Mouse (Mus musculus): ENCODE measurements around the gene Spice1. TPM values are rescaled to one million over a fixed set of nuclear protein-coding genes. Genes with fewer than 3 reads are reported as not detected.
A peak's percentile ranks its signal among the peaks of the same experiment; 100 is the strongest.

The Spice1 gene
- polyA plus RNA-seq (2012; rRNA removed), result 13.4 TPM in 2 replicates

DNA sequence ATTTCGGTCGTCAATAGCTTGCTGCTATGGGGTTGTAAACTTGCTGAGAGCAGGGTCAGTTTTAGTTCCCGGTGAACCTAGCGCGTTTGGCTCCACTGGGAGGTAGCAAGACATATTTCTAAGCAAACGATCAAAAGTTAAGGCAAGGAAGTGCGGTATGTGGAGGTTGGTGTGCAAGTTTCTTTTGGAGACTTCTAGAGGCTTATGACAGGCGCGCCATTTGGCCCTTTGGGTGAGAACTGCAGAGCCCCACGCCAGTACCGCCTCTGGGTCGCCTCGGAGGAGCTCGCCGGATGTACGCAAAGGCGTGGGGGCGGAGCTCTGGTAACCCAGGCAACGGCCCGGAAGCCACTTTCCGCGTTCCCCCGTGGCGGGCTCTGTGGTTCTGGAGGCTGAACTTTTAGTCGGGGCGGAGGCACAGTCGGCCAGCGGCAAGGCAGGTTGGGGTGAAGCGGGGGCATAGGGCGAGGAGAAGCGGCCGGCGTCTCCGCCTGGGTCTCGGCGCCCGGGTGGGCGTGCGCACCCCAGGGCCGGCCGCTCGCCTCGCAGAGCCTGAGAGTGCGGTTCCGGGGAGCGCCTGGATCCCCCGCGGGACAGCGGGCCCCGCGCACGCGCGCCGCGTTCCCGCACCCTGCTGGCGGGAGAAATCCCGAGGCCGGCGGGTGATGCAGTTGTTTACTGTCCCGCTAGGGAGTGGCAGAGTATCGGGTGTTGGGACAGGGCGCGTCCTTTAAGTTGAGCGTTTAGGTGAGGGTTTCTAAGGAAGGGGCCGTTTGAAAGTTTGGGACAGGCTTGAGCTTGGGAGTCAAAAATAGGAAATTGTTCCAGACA is at the start of gene Spice1:
Gene Spice1 (plus strand): TSS at position 51 of the 831 bp plus-strand sequence.
- peak; percentile 76; the same call in 1 of the 2 replicates for TF ChIP-seq CTCF (IDR thresholded peaks at IDR 0.05; ENCODE audit: borderline replicate concordance, control insufficient read depth, extremely low read depth, insufficient read depth, low read length, poor library complexity)
- TF ChIP-seq POLR2A (IDR thresholded peaks at IDR 0.05; ENCODE audit: control insufficient read depth, extremely low read depth, insufficient read depth, low read length, poor library complexity), result peak; percentile 76; the same call in 1 of the 2 replicates
- H3K36me3 ChIP-seq (ENCODE audit: control insufficient read depth, insufficient read depth, low read length), result no peaks in the 10 kb centered on the region
- H3K27me3 ChIP-seq (ENCODE audit: control insufficient read depth, insufficient read depth, low read length), result no peaks in the 10 kb centered on the region
- peak within 1 kb of the TSS; percentile 94 for H3K4me3 ChIP-seq (ENCODE audit: control insufficient read depth, insufficient read depth, low read length)
- WGBS, result under 1% methylated on average over 67 of the region's 67 CpGs
- peak; percentile 96 for DNase-seq
- peaks cover 9% of the 10 kb centered on the region for H3K4me1 ChIP-seq (replicated peaks; ENCODE audit: control insufficient read depth, insufficient read depth, low read length)
- peak within 1 kb of the TSS; percentile 65 for H3K27ac ChIP-seq (ENCODE audit: control insufficient read depth, insufficient read depth, low read length)

DNA sequence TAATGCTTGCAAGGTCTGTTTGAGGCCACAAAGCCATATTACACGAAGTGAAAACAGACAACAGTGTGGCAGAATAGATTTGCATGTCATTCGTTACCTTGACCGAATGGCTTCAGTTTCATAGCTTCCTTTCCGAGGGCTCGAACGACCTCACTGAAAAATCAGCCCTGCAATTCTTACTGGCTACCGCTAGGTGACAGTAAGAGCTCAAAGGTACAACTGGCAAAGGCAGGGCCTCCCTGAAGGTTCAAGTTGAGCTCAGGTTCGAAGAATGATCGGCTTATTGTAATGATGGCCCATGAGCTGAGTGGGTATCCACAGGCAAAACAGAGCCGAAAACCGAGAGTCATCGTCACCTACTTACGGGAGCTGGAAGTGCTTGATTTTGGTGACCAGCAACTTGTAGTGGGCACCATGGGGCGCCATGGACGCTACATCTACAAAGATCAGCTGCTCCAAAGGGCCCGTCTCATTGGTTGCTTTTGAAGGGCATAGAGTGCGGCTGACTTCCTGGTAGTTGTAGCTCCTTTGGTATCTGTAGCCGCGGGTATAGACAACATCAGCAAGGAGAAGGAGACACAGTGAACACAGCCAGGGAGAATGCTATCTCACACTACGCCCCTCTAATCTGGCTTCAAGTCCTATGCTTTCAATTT is 47.4 kb upstream of the Spice1 start:
- 91% methylated on average over 20 of the region's 20 CpGs for WGBS
- H3K4me3 ChIP-seq (ENCODE audit: control insufficient read depth, insufficient read depth, low read length), result no peak overlapping the region
- H3K27ac ChIP-seq (ENCODE audit: control insufficient read depth, insufficient read depth, low read length), result no peak overlapping the region
- no peaks in the 10 kb centered on the region for H3K4me1 ChIP-seq (replicated peaks; ENCODE audit: control insufficient read depth, insufficient read depth, low read length)
- TF ChIP-seq CTCF (IDR thresholded peaks at IDR 0.05; ENCODE audit: borderline replicate concordance, control insufficient read depth, extremely low read depth, insufficient read depth, low read length, poor library complexity) (no peak), POLR2A (IDR thresholded peaks at IDR 0.05; ENCODE audit: control insufficient read depth, extremely low read depth, insufficient read depth, low read length, poor library complexity) (no peak)
- DNase-seq, result peak; percentile 8
- no peaks in the 10 kb centered on the region for H3K36me3 ChIP-seq (ENCODE audit: control insufficient read depth, insufficient read depth, low read length)
- H3K27me3 ChIP-seq (ENCODE audit: control insufficient read depth, insufficient read depth, low read length), result no peaks in the 10 kb centered on the region

DNA sequence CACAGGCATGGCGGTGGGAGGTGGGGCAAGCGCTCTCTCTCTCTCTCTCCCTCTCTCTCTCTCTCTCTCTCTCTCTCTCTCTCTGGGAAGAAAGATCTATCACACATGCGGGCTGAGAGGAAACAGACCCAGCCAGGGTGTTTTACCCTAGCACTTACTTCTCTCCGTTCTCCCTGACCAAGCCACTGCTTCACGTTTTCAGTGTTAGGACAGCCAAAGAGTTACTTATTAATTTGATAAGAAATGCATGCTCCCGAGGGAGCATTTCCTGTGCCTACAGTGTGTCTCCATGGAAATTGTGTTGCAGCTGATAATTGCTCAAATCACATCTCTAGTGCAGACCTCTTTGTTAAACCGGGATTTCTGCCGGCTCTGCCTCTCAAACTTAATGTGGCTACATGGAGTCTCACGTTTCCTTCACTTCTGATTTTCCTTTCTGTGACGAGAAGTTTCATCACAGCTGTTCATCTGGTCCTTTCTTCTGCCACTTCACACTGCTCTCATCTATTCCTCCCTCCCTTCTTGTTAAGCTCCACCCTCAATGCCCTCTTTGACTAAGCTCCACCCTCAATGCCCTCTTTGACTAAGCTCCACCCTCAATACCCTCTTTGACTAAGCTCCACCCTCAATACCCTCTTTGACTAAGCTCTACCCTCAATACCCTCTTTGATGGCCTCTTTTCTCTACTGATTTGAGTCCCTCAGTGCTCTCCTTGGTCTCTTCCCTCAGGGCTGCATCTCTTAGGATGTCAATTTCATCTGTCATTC is 44.6 kb upstream of the Spice1 start:
- H3K4me1 ChIP-seq (replicated peaks; ENCODE audit: control insufficient read depth, insufficient read depth, low read length), result no peaks in the 10 kb centered on the region
- no peaks in the 10 kb centered on the region for H3K36me3 ChIP-seq (ENCODE audit: control insufficient read depth, insufficient read depth, low read length)
- no peak overlapping the region for H3K4me3 ChIP-seq (ENCODE audit: control insufficient read depth, insufficient read depth, low read length)
- TF ChIP-seq CTCF (IDR thresholded peaks at IDR 0.05; ENCODE audit: borderline replicate concordance, control insufficient read depth, extremely low read depth, insufficient read depth, low read length, poor library complexity) (no peak), POLR2A (IDR thresholded peaks at IDR 0.05; ENCODE audit: control insufficient read depth, extremely low read depth, insufficient read depth, low read length, poor library complexity) (no peak)
- no peak overlapping the region for H3K27ac ChIP-seq (ENCODE audit: control insufficient read depth, insufficient read depth, low read length)
- DNase-seq, result no peak
- 73% methylated on average over 10 of the region's 10 CpGs for WGBS
- H3K27me3 ChIP-seq (ENCODE audit: control insufficient read depth, insufficient read depth, low read length), result no peaks in the 10 kb centered on the region

DNA sequence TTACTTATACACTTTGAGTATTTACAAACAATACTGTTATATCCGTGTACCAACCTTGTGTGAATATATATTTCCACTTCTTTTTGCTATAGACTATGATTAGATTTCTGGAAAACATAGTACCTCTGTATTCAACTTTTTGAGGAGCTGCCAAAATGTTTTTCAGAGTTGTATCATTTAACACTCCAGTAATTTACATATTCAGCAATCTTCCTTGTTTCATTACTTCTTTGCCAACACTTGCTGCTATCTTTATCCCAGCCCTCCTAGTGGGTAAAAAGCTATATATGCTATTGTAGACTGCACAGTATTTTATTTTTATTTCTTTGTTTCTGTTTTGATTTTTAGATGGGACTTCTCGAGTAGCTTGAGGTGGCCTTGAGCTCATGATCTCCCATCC is 43.1 kb upstream of the Spice1 start:
- TF ChIP-seq CTCF (IDR thresholded peaks at IDR 0.05; ENCODE audit: borderline replicate concordance, control insufficient read depth, extremely low read depth, insufficient read depth, low read length, poor library complexity) (no peak), POLR2A (IDR thresholded peaks at IDR 0.05; ENCODE audit: control insufficient read depth, extremely low read depth, insufficient read depth, low read length, poor library complexity) (no peak)
- WGBS, result 88% methylated on average over 2 of the region's 2 CpGs
- Histone ChIP-seq H3K36me3 (ENCODE audit: control insufficient read depth, insufficient read depth, low read length) (no peaks in the 10 kb centered on the region), H3K4me1 (replicated peaks; ENCODE audit: control insufficient read depth, insufficient read depth, low read length) (no peaks in the 10 kb centered on the region), H3K4me3 (ENCODE audit: control insufficient read depth, insufficient read depth, low read length) (no peak overlapping the region), H3K27ac (ENCODE audit: control insufficient read depth, insufficient read depth, low read length) (no peak overlapping the region), H3K27me3 (ENCODE audit: control insufficient read depth, insufficient read depth, low read length) (no peaks in the 10 kb centered on the region)
- DNase-seq, result no peak

DNA sequence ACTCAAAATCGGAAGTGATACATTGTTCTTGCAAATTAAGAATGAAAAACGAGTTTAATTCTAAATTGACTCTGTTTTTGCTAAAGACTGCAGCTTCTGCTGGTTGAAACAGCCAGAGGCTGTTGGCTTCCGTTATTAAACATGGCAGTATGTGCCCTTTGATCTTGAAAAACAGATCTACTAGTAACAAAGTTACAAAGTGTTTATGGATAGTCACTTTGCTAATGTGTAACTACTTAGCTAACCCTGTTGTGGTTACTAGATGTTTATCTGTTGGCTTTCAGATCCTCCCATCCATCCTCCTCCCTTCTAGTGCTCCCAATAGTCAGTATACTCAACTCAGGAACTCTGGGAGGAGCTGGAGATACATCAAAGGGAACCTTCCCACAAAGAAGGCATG is 41.3 kb upstream of the Spice1 start:
- Histone ChIP-seq H3K27ac (ENCODE audit: control insufficient read depth, insufficient read depth, low read length) (no peak overlapping the region), H3K4me1 (replicated peaks; ENCODE audit: control insufficient read depth, insufficient read depth, low read length) (no peaks in the 10 kb centered on the region), H3K27me3 (ENCODE audit: control insufficient read depth, insufficient read depth, low read length) (no peaks in the 10 kb centered on the region), H3K4me3 (ENCODE audit: control insufficient read depth, insufficient read depth, low read length) (no peak overlapping the region), H3K36me3 (ENCODE audit: control insufficient read depth, insufficient read depth, low read length) (no peaks in the 10 kb centered on the region)
- no peak for TF ChIP-seq CTCF (IDR thresholded peaks at IDR 0.05; ENCODE audit: borderline replicate concordance, control insufficient read depth, extremely low read depth, insufficient read depth, low read length, poor library complexity)
- no peak for TF ChIP-seq POLR2A (IDR thresholded peaks at IDR 0.05; ENCODE audit: control insufficient read depth, extremely low read depth, insufficient read depth, low read length, poor library complexity)
- no peak for DNase-seq
- WGBS, result 81% methylated on average over 3 of the region's 3 CpGs

DNA sequence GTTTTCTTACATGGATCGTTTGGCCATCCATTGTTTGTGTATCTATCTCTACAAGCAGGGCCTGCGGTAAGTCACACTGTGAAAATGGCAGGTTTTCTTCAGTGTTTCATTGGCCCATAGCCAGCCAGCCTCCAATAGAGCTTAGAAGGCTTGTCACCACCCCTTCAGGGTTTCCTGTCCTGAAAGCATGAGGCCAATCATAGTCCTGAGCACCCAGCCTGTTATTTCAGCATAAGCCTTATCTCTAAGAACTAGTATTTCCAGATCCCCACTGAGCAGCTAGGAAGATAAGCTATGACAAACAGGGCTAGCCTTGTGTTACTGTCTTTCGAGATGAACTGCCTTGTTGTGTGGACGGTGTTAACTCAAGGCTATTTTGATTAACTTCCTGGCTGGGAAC is 33.5 kb upstream of the Spice1 start:
- Histone ChIP-seq H3K4me3 (ENCODE audit: control insufficient read depth, insufficient read depth, low read length) (no peak overlapping the region), H3K36me3 (ENCODE audit: control insufficient read depth, insufficient read depth, low read length) (no peaks in the 10 kb centered on the region), H3K27ac (ENCODE audit: control insufficient read depth, insufficient read depth, low read length) (no peak overlapping the region), H3K4me1 (replicated peaks; ENCODE audit: control insufficient read depth, insufficient read depth, low read length) (no peaks in the 10 kb centered on the region), H3K27me3 (ENCODE audit: control insufficient read depth, insufficient read depth, low read length) (no peaks in the 10 kb centered on the region)
- no peak for TF ChIP-seq POLR2A (IDR thresholded peaks at IDR 0.05; ENCODE audit: control insufficient read depth, extremely low read depth, insufficient read depth, low read length, poor library complexity)
- no peak for TF ChIP-seq CTCF (IDR thresholded peaks at IDR 0.05; ENCODE audit: borderline replicate concordance, control insufficient read depth, extremely low read depth, insufficient read depth, low read length, poor library complexity)
- WGBS, result 64% methylated on average over 4 of the region's 4 CpGs
- no peak for DNase-seq

All from thymus, adult 2 months (tissue).